Mouse (Mus musculus): ENCODE measurements at regions not wholly inside any gene's neighbourhood (a gene's known extent, or its start where the extent isn't known, plus 50 kb on each side); places are given as distances from the start of the nearest gene placed in this dataset.
A peak's percentile ranks its signal among the peaks of the same experiment; 100 is the strongest.

DNA sequence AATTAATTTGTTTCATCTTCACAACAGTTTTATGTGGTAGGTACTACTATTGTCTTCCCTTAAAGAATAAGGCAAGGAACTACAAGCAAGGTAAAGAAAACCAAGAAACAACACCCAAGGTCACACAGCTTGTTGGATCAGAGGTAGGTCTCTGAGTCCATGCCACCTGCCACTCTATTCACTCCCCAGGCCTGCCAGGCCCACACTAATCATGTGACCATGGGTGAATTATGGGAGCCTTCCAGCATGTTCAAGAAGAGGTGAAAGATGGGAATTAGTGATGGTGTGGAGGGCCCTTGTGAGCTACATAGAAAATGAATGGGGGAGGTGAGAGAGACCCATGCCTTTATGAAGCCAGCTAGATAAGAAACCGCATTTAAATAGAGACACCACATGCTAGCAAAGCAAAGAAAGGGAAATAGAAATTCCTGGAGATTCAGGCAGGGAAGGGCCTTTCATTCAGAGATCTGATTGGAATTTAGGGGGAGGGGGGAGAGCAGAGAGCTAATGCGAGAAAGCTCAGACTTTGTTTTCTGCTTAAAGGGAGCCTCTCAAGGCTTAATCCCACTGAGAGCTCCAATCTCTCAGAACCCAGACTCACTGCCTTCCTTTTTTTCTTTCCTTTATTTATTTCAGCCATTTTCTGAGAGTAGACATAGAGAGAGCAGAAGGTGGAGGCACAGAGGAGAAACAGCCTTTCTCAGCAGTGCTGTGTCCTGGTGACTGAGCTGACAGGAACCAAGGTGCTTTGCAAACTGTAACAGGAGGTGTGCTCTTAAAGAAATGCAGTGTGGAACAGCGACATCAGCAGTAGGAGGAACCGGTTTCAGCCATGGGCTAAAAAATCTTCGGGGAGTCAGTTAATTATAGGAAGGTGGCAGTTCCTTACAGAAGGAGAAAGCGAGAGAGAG lies 160.0 kb downstream of the Spata19 start:
- no peak for DNase-seq (ENCODE audit: low spot score in 2 of 2)

DNA sequence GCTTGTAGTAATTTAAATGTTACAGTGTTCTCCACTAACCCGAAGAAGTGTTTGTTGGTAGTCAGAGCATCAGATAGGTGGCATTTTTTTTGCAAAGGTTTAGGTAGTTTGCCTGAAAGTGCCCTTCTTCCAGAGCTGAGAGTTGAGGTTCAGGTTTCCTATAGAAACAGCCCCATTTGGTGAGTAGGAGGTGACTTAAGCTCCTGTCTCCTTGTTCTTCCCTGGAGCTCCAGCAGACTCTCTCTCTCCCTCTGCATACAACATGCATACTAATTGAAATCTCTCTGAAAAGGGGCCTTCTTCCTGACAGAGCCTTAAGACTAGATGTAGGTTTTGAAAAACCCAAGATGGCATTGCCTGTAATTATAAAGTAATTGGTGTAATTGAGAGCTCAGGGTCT lies 161.3 kb downstream of the Spata19 start:
- DNase-seq (ENCODE audit: low spot score in 2 of 2) = peak in 1 of 2 experiments; percentile 12

DNA sequence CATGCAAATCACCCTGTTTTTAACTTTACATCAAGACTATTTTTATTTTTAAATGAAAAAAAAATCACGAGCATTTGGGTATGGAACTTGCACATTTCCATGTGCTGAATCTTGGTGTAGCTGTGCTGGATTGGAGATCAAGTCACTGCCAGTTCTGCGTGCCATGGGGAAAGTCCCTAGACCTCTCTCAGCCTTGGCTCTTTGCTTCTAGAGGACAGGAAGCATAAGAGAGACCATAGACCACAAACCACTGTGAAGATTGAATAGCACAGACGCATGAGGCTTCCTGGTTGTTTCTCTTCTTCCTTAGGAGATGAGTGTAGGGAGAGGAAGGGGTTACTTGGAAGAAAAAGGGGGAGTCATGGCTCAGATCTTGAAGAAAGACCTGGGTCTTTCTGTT lies 161.7 kb downstream of the Spata19 start:
- no peak for DNase-seq (ENCODE audit: low spot score in 2 of 2)

DNA sequence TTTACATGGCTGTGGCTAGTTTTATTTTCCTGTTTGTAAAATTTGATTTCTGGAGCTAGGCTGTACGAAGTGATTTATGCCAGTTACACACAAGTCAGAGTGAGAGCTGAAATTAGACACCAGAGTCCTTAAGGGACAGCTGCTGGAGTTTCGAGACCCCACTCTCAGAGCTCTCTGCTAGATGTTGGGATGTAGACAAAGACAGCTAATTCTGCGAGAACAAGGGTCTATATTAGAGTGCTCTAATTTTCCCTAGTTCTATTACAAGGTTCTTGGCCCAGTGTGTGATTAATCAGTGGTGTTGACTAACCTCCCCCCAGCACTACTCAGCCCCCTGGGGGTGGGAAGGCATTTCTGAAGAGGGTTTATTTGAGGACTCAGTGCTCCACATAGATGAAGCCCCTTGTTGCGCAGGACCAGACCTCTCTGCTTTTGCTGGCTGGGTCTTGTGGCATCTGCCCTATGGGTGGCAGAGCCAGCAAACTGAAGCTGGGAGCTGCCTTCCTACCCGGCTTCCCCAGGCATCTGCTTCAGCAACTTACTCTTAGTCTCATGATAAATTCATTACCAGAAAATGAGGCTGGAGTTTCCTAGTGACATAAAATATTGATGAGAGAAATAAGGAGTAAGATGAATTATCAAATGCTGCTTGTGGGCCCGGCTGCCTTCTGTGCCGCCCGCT lies 171.9 kb downstream of the Spata19 start:
- no peak for DNase-seq (ENCODE audit: low spot score in 2 of 2)

DNA sequence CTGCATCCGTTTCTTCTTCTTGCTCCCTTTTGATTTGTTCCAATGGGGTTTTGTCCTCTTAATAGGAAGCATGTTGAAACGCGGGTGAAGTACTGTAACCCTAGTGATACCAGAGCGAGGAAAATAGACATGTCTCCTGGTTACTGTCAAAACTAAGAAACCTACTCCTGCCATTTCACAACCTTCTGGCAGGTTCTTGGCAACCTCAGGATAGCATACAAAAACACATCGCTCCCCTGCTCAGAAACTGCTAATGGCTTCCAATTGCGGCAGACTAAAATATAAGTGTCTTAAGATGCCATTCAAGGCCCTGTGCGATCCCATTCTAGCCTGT lies 172.4 kb downstream of the Spata19 start:
- DNase-seq (ENCODE audit: low spot score in 2 of 2) = no peak

DNA sequence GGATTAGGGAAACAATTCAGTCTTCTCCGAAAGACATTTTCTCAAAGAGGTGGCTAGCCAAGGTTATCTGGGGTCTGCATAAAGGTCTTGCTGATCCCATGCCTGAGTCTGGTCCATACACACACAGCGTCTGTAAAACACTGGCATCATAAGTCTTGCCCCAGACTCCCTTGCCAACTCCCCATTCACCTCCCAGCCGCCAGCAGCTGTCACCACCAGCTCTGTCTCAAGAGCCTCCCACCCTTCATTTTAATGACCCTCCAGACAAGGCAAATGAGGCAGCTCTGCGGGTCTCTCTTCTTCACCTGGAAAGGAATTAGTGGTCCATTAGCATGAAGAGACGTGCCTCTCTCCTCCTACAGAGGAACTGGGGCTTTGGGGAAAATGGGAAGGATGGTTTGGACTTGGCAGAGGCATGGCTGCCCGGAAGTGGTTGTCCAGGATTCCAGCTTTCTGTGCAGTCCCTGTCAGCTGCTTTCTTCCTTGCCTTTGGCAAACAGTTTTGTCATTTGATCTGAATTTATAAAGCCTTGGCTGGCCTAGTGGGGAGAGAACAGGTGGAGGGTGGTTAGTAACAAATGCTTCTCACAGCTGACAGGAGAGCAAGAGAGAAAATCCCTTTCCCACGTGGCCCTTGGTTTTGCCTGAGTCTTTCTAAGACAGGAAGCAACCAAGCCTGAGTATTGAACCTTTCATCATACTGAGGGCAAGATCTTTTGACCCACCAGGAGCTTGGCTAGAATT lies 173.3 kb upstream of the Opcml start:
- no peak for DNase-seq (ENCODE audit: low spot score in 2 of 2)

DNA sequence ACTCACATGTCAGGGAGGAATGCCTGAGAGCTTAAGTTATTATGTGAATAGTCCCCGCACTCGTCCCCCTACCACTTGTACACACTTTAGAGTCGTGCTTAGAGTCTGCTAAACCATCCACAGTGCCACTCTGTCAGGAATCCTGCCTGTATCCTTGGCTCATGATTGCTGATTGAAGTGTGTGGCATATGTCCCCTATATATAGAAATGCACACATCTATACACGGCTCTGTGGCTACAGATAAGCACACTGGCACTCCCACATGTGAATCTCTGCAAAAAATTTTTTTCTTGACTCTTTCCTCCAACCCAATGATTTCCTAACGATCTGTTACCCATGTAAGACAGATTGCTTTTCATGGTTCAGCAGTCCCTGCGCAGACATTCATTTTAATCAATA lies 155.7 kb upstream of the Opcml start:
- DNase-seq (ENCODE audit: low spot score in 2 of 2) = peak; percentile 13 to 14

DNA sequence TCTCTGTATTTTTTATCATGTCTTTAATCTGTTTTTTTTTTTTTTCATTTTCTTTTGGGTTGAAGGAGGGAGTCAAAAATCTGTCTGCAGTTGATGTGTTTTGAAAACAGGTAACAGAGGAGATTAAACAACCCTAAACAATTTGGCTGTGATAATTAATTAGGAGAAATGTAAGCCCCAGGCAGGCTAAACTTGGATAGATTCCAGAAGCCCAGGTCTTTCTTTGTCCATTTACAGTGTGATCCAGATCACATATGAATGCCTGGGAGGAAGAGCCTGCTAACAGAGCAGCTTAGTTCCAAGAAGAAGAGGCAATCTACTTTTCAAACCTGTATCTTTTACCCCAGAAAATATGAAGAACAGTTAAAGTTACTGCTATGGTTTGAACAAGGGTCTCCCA lies 150.0 kb upstream of the Opcml start:
- DNase-seq (ENCODE audit: low spot score in 2 of 2) = no peak

DNA sequence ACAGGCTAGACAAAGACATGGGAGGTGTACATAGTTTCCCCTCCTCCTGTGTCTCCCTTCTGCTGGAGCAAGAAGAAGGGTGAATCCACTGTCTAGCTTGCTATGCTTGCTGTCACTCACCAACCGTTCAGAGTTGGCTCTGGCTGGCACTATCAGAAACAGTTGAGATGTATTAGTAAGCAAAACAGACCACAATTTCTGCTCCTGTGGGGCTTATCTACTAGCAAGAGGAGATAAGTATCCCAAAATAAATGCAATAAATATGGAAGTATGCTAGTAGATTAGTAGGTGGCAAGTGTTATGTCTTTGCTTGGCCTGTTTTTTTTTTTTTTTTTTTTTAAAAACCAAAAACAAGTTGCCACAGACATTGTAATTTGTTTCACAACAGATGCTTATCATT lies 147.3 kb upstream of the Opcml start:
- DNase-seq (ENCODE audit: low spot score in 2 of 2) = no peak

DNA sequence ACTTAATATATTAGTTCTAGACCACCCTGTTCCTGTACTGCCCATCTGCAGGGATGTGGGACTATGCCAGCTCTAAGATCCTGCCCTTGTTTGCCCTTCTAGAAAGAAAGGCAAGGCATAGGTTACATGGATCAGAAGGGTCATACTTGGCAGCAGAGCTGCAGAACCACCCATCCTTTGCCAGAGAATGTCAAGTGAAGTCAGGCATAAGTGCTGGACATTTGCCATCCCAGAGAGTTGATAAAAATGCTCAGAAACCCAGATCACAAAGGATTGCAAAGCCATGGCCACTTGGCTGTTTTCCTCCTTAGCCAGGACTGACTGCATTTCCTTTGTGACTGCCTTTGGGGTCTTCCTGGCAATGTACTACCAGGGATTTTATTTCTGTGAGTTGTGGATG lies 146.7 kb upstream of the Opcml start:
- no peak for DNase-seq (ENCODE audit: low spot score in 2 of 2)

DNA sequence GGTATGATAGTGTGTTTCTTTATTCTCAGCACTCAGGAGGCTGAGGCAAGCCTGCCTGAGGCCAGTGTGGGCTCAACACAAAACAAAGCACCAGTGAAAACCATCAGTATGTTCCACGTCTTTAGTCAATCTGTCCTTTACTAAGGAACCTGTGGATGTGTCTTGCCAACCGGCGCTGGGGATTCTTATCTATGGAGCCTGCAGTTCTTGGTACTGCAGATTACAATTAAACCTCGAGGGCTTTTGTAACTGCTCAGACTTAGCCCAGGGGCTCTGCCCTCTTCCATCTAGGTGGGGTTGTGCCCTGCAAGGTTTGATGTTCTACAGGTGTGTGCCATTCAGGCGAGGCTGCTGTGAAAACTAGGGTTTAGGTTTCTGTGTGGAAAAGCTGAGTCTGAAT lies 145.1 kb upstream of the Opcml start:
- no peak for DNase-seq (ENCODE audit: low spot score in 2 of 2)

DNA sequence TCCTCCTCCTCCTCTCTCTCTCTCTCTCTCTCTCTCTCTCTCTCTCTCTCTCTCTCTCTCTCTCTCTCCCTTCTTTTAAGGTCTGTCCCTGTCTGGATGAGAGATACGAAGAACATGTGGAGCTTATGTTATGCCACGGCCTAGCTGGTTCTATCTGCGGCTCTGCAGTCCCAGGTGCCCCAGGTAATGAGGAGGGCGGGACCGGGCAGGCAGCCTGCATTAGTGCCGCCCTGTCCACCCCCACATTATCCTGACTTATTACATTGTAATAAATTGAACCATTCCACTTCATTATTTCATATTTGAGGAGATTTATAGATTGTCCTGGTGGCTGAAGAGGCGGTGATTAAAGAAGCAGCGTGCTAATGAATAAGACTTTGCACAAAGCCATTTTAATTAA lies 144.5 kb upstream of the Opcml start:
- DNase-seq (ENCODE audit: low spot score in 2 of 2) = no peak

DNA sequence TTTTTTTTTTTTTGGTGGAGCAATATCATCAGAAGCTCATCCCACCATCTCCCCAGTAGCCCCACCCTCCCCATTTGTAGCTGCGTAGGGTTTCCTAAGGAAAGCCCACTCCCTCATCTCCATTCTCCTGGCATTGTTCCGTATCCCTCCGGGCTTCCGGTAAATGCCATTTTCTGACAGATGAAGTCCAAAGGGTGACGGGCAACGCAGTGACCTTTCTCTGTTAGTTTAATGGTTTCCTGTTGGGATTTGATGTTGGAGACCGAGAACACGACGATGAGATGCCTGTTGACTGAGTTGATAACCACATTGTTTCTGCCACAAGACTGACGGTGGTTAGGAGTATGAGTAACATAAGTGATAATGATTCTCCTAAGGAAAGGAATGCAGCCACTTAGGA lies 143.6 kb upstream of the Opcml start:
- no peak for DNase-seq (ENCODE audit: low spot score in 2 of 2)

DNA sequence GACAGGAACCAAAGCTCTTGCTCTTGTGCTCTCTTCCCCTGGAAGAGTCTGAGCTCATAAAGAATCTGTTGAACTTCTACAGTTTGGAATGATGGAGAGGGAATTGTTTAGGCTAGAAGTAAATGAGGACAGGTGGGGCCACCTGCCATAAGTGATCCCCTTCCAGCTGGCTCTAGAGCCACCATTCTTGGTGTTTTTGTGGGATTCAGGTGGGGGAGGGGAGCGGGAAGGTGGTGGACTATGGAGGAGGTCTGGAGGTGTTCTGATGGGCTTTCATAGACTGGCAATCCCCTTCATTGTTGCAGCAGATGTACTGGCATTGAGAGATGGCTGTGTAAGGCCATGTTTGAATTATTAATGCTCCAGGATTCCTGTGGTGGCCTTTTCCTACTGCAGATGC lies 132.6 kb upstream of the Opcml start:
- DNase-seq (ENCODE audit: low spot score in 2 of 2) = no peak

DNA sequence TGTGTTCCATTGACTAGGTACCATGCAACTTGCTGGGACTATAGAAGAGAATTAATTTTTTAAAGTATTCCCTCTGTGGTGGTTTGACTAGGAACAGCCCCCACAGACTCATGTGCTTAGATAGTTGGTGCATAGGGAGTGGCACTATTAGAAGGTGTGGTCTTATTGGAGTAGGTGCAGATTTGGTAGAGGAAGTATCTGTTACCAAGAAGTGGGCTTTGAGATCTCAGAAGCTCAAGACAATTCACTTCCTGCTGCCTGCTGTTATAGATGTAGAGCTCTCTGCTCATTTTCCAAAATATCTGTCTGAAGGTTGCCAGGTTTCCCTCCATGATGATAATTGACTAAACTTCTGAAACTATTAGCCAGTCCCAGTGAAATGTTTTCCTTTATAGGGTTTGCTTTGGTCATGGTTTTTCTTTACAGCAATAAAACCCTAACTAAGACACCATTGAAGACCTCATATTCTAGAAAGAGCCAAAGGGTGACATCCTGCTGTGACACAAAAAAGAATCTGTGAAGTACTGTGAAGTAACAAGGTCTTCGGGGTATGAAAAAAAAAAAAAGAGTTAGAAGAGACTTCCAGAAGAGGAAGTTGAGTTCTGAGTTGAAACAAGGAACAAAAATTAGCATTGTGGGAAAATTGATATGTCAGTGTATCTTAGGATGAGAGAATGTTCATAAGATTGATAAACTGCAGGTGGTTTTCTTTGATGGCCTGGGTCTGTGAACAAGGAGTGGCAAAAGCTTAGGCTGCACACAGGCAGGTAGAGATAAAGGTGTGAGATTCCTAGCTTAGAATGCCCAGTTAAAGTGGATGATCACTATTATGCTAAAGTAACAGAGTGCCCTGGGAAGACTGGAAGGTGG lies 128.9 kb upstream of the Opcml start:
- no peak for DNase-seq (ENCODE audit: low spot score in 2 of 2)

DNA sequence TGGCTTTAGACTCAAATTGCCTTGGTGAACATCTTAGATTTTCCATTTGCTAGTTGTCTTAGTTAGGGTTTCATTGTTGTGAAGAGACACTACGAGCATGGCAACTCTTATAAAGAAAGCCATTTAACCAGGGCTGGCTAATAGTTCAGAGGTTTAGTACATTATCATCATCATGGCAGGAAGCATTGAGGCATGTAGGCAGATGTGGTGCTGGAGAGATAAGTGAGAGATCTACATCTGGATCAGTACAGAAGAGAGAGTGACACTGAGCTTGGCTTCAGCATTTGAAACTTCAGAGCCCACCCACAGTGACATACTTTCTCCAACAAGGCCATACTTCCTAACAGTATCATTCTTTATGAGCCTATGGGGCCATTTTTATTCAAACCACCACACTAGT lies 127.3 kb upstream of the Opcml start:
- DNase-seq (ENCODE audit: low spot score in 2 of 2) = no peak

DNA sequence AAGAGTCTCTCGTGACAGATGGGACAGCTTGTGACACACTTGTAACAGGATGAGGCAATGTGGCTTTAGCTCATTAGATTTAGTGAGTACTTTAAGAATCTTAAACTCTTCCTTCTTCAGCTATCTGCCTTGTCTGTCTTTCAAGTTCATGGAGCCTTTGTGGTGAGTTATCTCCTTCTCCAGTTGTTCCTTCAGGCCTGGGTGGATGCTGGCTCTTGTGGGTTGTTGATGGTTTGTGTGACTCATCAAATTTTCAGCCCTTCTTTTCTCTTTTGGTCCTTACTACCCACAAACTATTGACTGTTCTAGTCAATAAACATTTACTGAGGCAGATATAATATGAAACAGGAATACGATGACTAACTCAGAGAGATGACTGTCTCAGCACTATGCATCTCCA lies 124.9 kb upstream of the Opcml start:
- DNase-seq (ENCODE audit: low spot score in 2 of 2) = no peak

DNA sequence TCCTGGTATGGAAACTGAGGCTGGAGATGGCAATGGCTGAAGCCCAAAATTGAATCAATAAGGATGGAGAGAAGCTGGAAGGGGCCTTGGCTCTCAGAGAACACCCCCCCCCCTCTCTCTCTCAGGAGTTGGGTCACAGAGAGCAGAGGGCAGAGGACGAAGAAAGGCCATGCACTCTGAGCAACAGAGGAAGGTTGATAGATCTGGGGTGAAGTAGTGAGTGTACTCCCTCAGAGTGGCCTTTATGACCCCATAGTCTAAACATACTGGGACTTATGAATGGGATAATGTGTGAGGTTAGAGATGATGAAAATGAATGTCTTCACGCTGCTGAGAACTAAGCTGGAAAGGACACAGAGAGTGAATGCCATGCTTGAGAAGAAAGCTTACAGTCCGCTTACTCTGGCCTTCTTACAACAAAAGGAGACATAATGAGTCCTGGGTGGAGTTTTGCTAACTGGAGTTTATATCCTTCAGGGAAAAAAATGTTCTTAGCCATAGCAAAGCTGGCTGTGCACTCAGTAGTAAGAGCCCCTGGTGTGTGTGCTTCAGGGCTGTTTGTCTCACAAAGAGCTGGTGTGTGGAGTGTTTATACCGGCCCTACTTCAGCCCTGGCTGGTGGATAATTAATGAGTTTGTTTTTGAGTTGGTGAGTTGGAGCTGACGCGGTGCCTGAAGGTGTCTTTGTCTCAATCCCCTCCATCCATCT lies 120.4 kb upstream of the Opcml start:
- DNase-seq (ENCODE audit: low spot score in 2 of 2) = no peak

DNA sequence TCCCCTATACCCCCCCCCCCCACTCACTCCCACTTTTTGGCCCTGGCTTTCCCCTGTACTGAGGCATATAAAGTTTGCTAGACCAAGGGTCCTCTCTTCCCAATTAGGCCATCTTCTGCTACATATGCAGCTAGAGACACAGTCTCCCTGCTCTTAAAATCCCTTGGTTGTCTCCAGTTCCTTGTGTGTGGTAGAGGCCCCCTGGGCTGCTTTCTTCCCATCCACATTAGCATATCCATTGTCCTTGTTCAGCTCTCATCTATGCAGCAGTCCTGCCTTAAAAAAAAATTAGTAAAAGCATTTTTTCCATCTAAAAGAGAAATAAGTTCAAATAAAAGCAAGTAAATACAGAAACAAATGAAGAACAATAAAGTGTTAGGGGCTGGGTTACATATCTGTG lies 105.2 kb upstream of the Opcml start:
- DNase-seq (ENCODE audit: low spot score in 2 of 2) = no peak

DNA sequence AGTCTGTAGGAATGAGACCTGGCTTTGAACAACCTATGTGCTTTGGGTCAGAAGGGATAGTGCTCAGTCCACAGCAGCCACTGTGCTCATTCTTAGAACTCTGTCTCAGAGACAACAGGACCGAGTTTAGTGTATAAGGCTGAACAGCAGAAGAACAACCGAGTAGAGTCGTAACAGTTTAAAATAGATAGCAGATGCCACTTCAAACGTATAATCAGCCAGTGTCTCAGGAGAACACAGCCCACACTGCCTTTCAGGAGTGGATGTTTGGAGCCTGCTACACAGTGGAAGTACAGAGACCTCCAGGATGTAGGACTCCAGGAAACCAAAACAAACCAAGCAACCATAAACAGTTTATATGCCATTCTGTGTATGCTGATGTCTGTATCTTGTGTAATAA lies 99.0 kb upstream of the Opcml start:
- peak; percentile 9 to 23 for DNase-seq (ENCODE audit: low spot score in 2 of 2)

DNA sequence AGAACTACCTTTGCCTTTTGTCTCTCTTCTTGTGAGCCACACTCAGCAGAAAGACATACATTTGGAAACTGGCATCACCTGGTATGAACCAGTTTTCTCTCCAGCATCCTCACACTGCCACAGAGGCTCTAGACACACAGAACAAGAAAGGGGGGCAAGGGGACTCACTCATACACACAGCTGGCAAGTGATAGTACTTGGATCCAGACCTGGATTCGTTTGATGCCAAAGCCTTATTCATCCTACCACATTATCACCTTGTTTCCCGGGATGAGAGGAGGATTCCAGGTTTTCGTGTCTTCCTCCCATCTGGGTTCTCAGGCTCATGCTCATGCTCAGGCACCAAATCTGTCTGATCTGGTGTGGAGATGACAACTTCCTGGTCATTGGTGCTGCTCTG lies 97.8 kb upstream of the Opcml start:
- peak in 1 of 2 experiments; percentile 22 for DNase-seq (ENCODE audit: low spot score in 2 of 2)

Data from left cerebral cortex, adult 9 months (tissue).